Mouse (Mus musculus) Patski (cell line): ENCODE measurements around the gene Aif1l. TPM values are rescaled to one million over a fixed set of nuclear protein-coding genes. Genes with fewer than 3 reads are reported as not detected.
A peak's percentile ranks its signal among the peaks of the same experiment; 100 is the strongest.
"Not testable (repeated sequence)": the region's sequence is repeated elsewhere in the genome, so short reads cannot be mapped to it uniquely, and the experiment has no call there.

ENCODE experiments used
- ATAC-seq: fragments of 100-300 bp; one replicate; pipeline ENCODE4 v1.8.0; 2021
- CTCF ChIA-PET: fragments of 350-600 bp; sonication (Branson Sonifier 250); formaldehyde crosslinking; loops from one replicate; lab custom pipeline; 2022; ENCODE audit warnings: inconsistent platforms; lab: Charles Lee
- POLR2A ChIA-PET: fragments of 350-600 bp; sonication (Branson Sonifier 250); formaldehyde crosslinking; loops from one replicate; lab custom pipeline; 2022; ENCODE audit warnings: antibody characterized with exemption, inconsistent platforms; lab: Charles Lee
- DNase-seq: peaks from one replicate; pipeline ENCODE4 v3.0.0-alpha.2; 2011; ENCODE audit warnings: low read depth, low spot score
- H3K27me3 ChIP-seq: fragments of 371-371 bp; one replicate; pipeline ENCODE4 v1.5.1; 2021
- CTCF ChIP-seq: fragments of 100-300 bp; IDR thresholded peaks from one replicate; pipeline ENCODE4 v1.5.1; 2021
- in situ Hi-C: fragments of 300-500 bp; cut with MboI; formaldehyde crosslinking; loops from 3 replicates; pipeline ENCODE4 v1.11.1; 2018; ENCODE audit warnings: low pct_unique_long_range_greater_than_20kb, mixed read lengths
- polyA plus RNA-seq: library from polyadenylated mRNA; unstranded; gene quantifications from one replicate; pipeline ENCODE4 v1.2.3, GENCODE M21; 2021

Aif1l gene
- polyA plus RNA-seq = 343 TPM

- POLR2A ChIA-PET = interaction anchor here (0.6 to 1.7 kb wide), 4 partner anchors 14 to 888 kb away, joined by 3 to 6 read pairs (median 4); no protein-coding TSS in a partner anchor
- DNase-seq = no peak
- TF ChIP-seq CTCF = no peak
- in situ Hi-C loops = no loop called here
- peak; percentile 20 for ATAC-seq
- H3K27me3 ChIP-seq = no peaks in the 10 kb centered on the region
- CTCF ChIA-PET = interaction anchor here (1.0 to 2.1 kb wide), 4 partner anchors 9 to 22 kb away, joined by 3 to 5 read pairs (median 4); no protein-coding TSS in a partner anchor
Observed at GRCm38 (mm10) chr2:31950058-31950871, at the start of gene Aif1l. Gene Aif1l (plus strand): TSS chr2:31950139.

GRCm38 (mm10) chr2:31900932-31901331 is 49.0 kb upstream of the Aif1l start:
- ChIA-PET POLR2A (interaction anchor here (1.5 kb wide), 1 partner anchor 11 kb away, joined by 3 read pairs; no protein-coding TSS in a partner anchor), CTCF (interaction anchor here (2.4 kb wide), 1 partner anchor 13 kb away, joined by 12 read pairs; no protein-coding TSS in a partner anchor)
- TF ChIP-seq CTCF = no peak
- H3K27me3 ChIP-seq = no peaks in the 10 kb centered on the region
- in situ Hi-C loops = no loop called here
- DNase-seq (no peak), ATAC-seq (no peak)

- no peak for TF ChIP-seq CTCF
- in situ Hi-C loops = no loop called here
- ChIA-PET CTCF (interaction anchor here (2.4 kb wide), 1 partner anchor 12 kb away, joined by 12 read pairs; no protein-coding TSS in a partner anchor), POLR2A (no interaction called here)
- DNase-seq (no peak), ATAC-seq (no peak)
- H3K27me3 ChIP-seq = no peaks in the 10 kb centered on the region
Observed at GRCm38 (mm10) chr2:31901659-31902362, 48.1 kb upstream of the Aif1l start.

GRCm38 (mm10) chr2:31904089-31904488 is 45.9 kb upstream of the Aif1l start:
- POLR2A ChIA-PET = no interaction called here
- CTCF ChIA-PET = interaction anchor here (1.1 kb wide), 1 partner anchor 45 kb away, joined by 3 read pairs; no protein-coding TSS in a partner anchor
- ATAC-seq (no peak), DNase-seq (no peak)
- in situ Hi-C loops = no loop called here
- TF ChIP-seq CTCF = no peak
- no peaks in the 10 kb centered on the region for H3K27me3 ChIP-seq

GRCm38 (mm10) chr2:31904622-31905021 is 45.3 kb upstream of the Aif1l start:
- ChIA-PET POLR2A (no interaction called here), CTCF (interaction anchor here (1.1 kb wide), 1 partner anchor 46 kb away, joined by 3 read pairs; no protein-coding TSS in a partner anchor)
- no peak for DNase-seq
- TF ChIP-seq CTCF = no peak
- in situ Hi-C loops = no loop called here
- H3K27me3 ChIP-seq = no peaks in the 10 kb centered on the region
- no peak for ATAC-seq

- no peaks in the 10 kb centered on the region for H3K27me3 ChIP-seq
- no peak for TF ChIP-seq CTCF
- ChIA-PET CTCF (no interaction called here), POLR2A (no interaction called here)
- in situ Hi-C loops = no loop called here
- DNase-seq (no peak), ATAC-seq (no peak)
Observed at GRCm38 (mm10) chr2:31905682-31906081, 44.3 kb upstream of the Aif1l start.

- ChIA-PET CTCF (interaction anchor here (1.0 kb wide), 1 partner anchor 11 kb away, joined by 3 read pairs; no protein-coding TSS in a partner anchor), POLR2A (no interaction called here)
- in situ Hi-C loops = no loop called here
- no peaks in the 10 kb centered on the region for H3K27me3 ChIP-seq
- TF ChIP-seq CTCF = no peak
- ATAC-seq (no peak), DNase-seq (no peak)
Observed at GRCm38 (mm10) chr2:31906407-31906806, 43.5 kb upstream of the Aif1l start.

- no peaks in the 10 kb centered on the region for H3K27me3 ChIP-seq
- in situ Hi-C loops = loop anchor here (5.0 kb wide), 3 partner anchors 95 to 425 kb away; partner anchors contain the start of gene Abl1
- ATAC-seq = no peak
- ChIA-PET POLR2A (no interaction called here), CTCF (interaction anchor here (0.7 to 2.9 kb wide), 7 partner anchors 11 to 424 kb away, joined by 3 to 12 read pairs (median 3); no protein-coding TSS in a partner anchor)
- no peak for TF ChIP-seq CTCF
- no peak for DNase-seq
Observed at GRCm38 (mm10) chr2:31912575-31912974, 37.4 kb upstream of the Aif1l start.

- POLR2A ChIA-PET, DNase-seq, ATAC-seq, H3K27me3 ChIP-seq: not testable (repeated sequence)
- CTCF ChIA-PET = interaction anchor here (1.5 to 2.9 kb wide), 3 partner anchors 13 to 431 kb away, joined by 3 to 12 read pairs (median 7); no protein-coding TSS in a partner anchor
- in situ Hi-C loops = loop anchor here (5.0 kb wide), 3 partner anchors 97 to 427 kb away; partner anchors contain the start of gene Abl1
Observed at GRCm38 (mm10) chr2:31914213-31914612, 35.7 kb upstream of the Aif1l start.

GRCm38 (mm10) chr2:31915112-31915511 is 34.8 kb upstream of the Aif1l start:
- no peaks in the 10 kb centered on the region for H3K27me3 ChIP-seq
- CTCF ChIA-PET = interaction anchor here (2.4 kb wide), 1 partner anchor 26 kb away, joined by 7 read pairs; no protein-coding TSS in a partner anchor
- no peak for TF ChIP-seq CTCF
- POLR2A ChIA-PET = no interaction called here
- DNase-seq (no peak), ATAC-seq (no peak)
- in situ Hi-C loops = no loop called here
